Mouse (Mus musculus) ES-E14 (cell line): ENCODE data around the gene Mical2. TPM values are rescaled to one million over a fixed set of nuclear protein-coding genes. Genes with fewer than 3 reads are reported as not detected.

Source experiments
- DNase-seq: peaks from one replicate; pipeline ENCODE4 v3.0.0-alpha.2; 2013; ENCODE audit warnings: low read depth, low spot score
- H3K27ac ChIP-seq: 2 replicates; pipeline ENCODE4 v1.5.1; 2012; ENCODE audit warnings: low read depth, mild to moderate bottlenecking, low read length, moderate library complexity, mixed read lengths; ENCODE audit not compliant: poor library complexity, insufficient read depth, severe bottlenecking
- H3K36me3 ChIP-seq: 2 replicates; pipeline ENCODE4 v1.6.1; 2012; ENCODE audit warnings: mild to moderate bottlenecking, low read length, moderate library complexity, mixed read lengths; ENCODE audit not compliant: control insufficient read depth, poor library complexity, insufficient read depth, severe bottlenecking
- H3K4me1 ChIP-seq, 2 experiments: fragments of 150-350 bp in 1 of 2; sonication (generic) in 1 of 2; 2 replicates each; pipeline ENCODE4 v1.6.1; 2012; ENCODE audit warnings: low read length in 2 of 2, mild to moderate bottlenecking in 1 of 2, mixed read lengths in 1 of 2; ENCODE audit not compliant: control insufficient read depth in 2 of 2, insufficient read depth in 2 of 2, poor library complexity in 1 of 2
- H3K4me3 ChIP-seq, 2 experiments: fragments of 150-350 bp in 1 of 2; sonication (generic) in 1 of 2; 2 replicates each; pipeline ENCODE4 v1.5.1; 2012; ENCODE audit warnings: low read length in 2 of 2, low read depth in 1 of 2, mild to moderate bottlenecking in 1 of 2, mixed read lengths in 1 of 2; ENCODE audit not compliant: insufficient read depth in 1 of 2, poor library complexity in 1 of 2, severe bottlenecking in 1 of 2
- H3K9ac ChIP-seq: 2 replicates; pipeline ENCODE4 v1.6.1; 2012; ENCODE audit warnings: low read depth, mild to moderate bottlenecking, low read length, mixed read lengths; ENCODE audit not compliant: poor library complexity, insufficient read depth, severe bottlenecking
- H3K9me3 ChIP-seq: fragments of 150-350 bp; sonication (generic); 2 replicates; pipeline ENCODE4 v1.6.1; 2012; ENCODE audit warnings: low read depth, mild to moderate bottlenecking, low read length; ENCODE audit not compliant: control insufficient read depth, insufficient read depth
- CHD2 ChIP-seq: IDR thresholded peaks from 2 replicates; pipeline ENCODE4 v1.6.1; 2014; ENCODE audit warnings: mild to moderate bottlenecking, low read depth, low read length, inconsistent platforms
- HCFC1 ChIP-seq: IDR thresholded peaks from 2 replicates; pipeline ENCODE4 v1.6.1; 2012; ENCODE audit warnings: low read length, inconsistent platforms, borderline replicate concordance; ENCODE audit not compliant: insufficient read depth
- MAFK ChIP-seq: IDR thresholded peaks from 2 replicates; pipeline ENCODE4 v1.6.1; 2014; ENCODE audit warnings: mild to moderate bottlenecking, low read depth, low read length, inconsistent platforms; ENCODE audit not compliant: insufficient read depth
- ZC3H11A ChIP-seq: IDR thresholded peaks from 2 replicates; pipeline ENCODE4 v1.6.1; 2012; ENCODE audit warnings: low read depth, mild to moderate bottlenecking, inconsistent platforms, low read length, borderline replicate concordance
- ZNF384 ChIP-seq: IDR thresholded peaks from 2 replicates; pipeline ENCODE4 v1.6.1; 2012; ENCODE audit warnings: low read depth, low read length, inconsistent platforms
- in situ Hi-C, 2 experiments: fragments of 600-800 bp; cut with MboI; formaldehyde crosslinking; loops; one replicate each; pipeline ENCODE4 v1.15.1; 2025; ENCODE audit warnings: low sequenced_read_pairs in 2 of 2, inconsistent platforms in 1 of 2; ENCODE audit not compliant: unreplicated experiment in 2 of 2
- total RNA-seq: library from RNA; depleted of rRNA; stranded (reverse); fragments of 300-350 nt; gene quantifications from 2 replicates; pipeline ENCODE4 v1.2.3, GENCODE M21; 2012; rRNA removed

Mical2 gene
- total RNA-seq = 2.6 and 9.9 TPM in 2 replicates

GRCm38 (mm10) chr7:112225615-112226262 lies at the start of gene Mical2:
Gene Mical2, plus strand, starts transcription at chr7:112225856.
- Histone ChIP-seq H3K9ac (peak within 1 kb of the TSS; percentile 50; the same call in 1 of the 2 replicates), H3K27ac (no peak within 1 kb of the TSS), H3K4me1 (peaks cover 0 to 4% of the 10 kb centered on the region in 2 experiments; a peak in 1 of 4 replicates), H3K36me3 (no peaks in the 10 kb centered on the region), H3K4me3 (peak within 1 kb of the TSS; percentile 68 to 89), H3K9me3 (no peaks in the 10 kb centered on the region)
- TF ChIP-seq MAFK = no peak
- TF ChIP-seq ZNF384 = no peak
- no peak for TF ChIP-seq ZC3H11A
- no peak for TF ChIP-seq HCFC1
- no peak for TF ChIP-seq CHD2
- DNase-seq = peak; percentile 71
- in situ Hi-C loops = no loop called here

DNA sequence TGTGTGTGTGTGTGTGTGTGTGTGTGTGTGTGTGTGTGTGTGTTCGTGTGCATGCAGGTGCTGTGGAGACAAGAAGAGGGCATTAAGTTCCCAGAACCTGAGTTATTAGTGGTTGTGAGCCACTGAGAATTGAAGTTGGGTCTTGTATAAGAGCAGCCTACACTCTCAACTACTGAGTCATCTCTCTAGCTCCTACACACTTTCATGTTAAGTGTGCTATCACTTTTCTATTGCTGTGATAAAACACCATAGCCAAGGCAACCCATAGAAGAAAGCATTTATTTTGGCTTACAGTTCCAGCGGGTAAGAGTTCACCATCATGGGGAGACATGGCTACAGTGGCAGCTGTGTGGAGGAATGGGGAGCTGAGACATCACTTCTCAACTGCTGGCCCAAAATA lies 49.0 kb upstream of the Mical2 start:
- H3K9ac ChIP-seq = no peak overlapping the region
- no peak for DNase-seq
- peaks cover 0 to 5% of the 10 kb centered on the region in 2 experiments; a peak in 1 of 4 replicates for H3K4me1 ChIP-seq
- H3K36me3 ChIP-seq = no peaks in the 10 kb centered on the region
- in situ Hi-C loops = no loop called here
- no peak overlapping the region for H3K4me3 ChIP-seq
- no peak overlapping the region for H3K27ac ChIP-seq
- no peak for TF ChIP-seq MAFK
- TF ChIP-seq CHD2 = no peak
- no peak for TF ChIP-seq ZNF384
- no peak for TF ChIP-seq HCFC1
- no peak for TF ChIP-seq ZC3H11A
- H3K9me3 ChIP-seq = no peaks in the 10 kb centered on the region

DNA sequence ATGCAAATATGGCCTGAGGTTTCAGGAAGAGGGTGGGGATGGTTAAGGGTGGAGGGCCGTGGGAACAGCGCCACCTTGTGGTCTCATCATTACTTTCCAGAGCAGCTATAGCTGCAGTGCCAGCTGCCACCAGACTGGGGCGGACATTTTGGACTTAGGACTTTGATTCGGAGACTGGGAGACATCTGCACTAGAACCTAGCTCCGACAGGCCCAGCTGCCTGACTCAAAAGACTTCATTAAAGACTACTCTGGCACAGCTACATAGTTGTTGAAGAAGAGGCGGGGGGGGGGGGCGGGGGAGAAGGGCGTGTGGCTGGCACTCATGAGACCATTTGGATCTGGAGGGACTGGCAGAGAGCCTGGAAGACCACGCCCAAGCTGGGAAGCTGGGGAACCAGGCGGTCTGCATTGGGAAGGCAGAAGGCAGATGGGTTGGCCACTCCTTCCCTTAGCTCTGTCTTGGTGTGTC lies 45.4 kb upstream of the Mical2 start:
- H3K9ac ChIP-seq = no peak overlapping the region
- in situ Hi-C loops = loop anchor here in 1 of 2 experiments (10.0 kb wide), 1 partner anchor 195 kb away; no protein-coding TSS in a partner anchor
- H3K27ac ChIP-seq = no peak overlapping the region
- no peaks in the 10 kb centered on the region for H3K36me3 ChIP-seq
- no peaks in the 10 kb centered on the region for H3K9me3 ChIP-seq
- H3K4me1 ChIP-seq = peaks cover 0 to 5% of the 10 kb centered on the region in 2 experiments; a peak in 1 of 4 replicates
- TF ChIP-seq HCFC1 (peak; percentile 43; the same call in 1 of the 2 replicates), MAFK (no peak), ZC3H11A (peak; percentile 81; the same call in 1 of the 2 replicates), CHD2 (no peak), ZNF384 (no peak)
- DNase-seq = peak; percentile 85
- H3K4me3 ChIP-seq = peak overlapping the region; percentile 28 to 50; a peak in 3 of 4 replicates

DNA sequence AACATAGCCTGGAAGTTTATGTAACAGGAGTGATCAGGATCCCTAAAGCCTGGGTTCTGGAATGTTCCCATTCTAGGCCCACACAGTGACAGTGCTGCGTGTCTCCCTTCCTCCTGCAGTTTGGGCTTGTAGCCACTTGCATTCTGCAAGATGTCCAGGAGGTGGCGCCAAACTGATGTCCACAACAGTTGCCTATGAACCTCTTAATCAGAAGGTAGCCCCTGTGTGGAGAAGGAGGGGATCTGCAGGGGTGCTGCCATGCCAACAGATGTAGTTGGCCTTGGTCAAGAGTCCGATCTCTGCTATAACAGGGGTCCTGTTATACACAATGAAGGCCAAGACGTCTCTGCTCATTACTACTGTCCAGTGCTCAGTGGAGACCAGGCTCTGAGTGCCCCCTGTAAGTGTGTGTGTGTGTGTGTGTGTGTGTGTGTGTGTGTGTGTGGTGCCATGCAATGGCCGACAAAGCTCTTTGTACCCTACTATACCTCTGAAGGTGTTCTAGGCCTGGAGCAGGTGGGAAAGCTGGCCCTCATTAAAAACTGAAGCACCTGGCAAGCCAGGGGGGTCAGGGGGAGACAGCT lies 42.3 kb upstream of the Mical2 start:
- Histone ChIP-seq H3K4me1 (peaks cover 0 to 5% of the 10 kb centered on the region in 2 experiments; a peak in 1 of 4 replicates), H3K9me3 (no peaks in the 10 kb centered on the region), H3K9ac (no peak overlapping the region), H3K27ac (no peak overlapping the region), H3K36me3 (no peaks in the 10 kb centered on the region), H3K4me3 (no peak overlapping the region)
- peak; percentile 75 for DNase-seq
- in situ Hi-C loops = loop anchor here in 1 of 2 experiments (10.0 kb wide), 1 partner anchor 191 kb away; no protein-coding TSS in a partner anchor
- TF ChIP-seq HCFC1 (no peak), MAFK (no peak), ZC3H11A (peak; percentile 80; the same call in 1 of the 2 replicates), ZNF384 (no peak), CHD2 (no peak)
